Mouse (Mus musculus): Measurements from ENCODE around the gene Syt5.

- TF ChIP-seq ZC3H11A (IDR thresholded peaks at IDR 0.05; ENCODE audit: borderline replicate concordance, low read depth, low read length) (no peak), HCFC1 (IDR thresholded peaks at IDR 0.05; ENCODE audit: borderline replicate concordance, insufficient read depth, low read length) (no peak), CHD2 (IDR thresholded peaks at IDR 0.05; ENCODE audit: low read depth, low read length) (no peak)
Measured at GRCm38 (mm10) chr7:4498251-4498650, 49.1 kb downstream of the Syt5 start.
